Mouse (Mus musculus) ES-E14 (cell line): ENCODE measurements at regions not wholly inside any gene's neighbourhood (a gene's known extent, or its start where the extent isn't known, plus 50 kb on each side); places are given as distances from the start of the nearest gene placed in this dataset.

Source experiments
- DNase-seq: peaks from one replicate; pipeline ENCODE4 v3.0.0-alpha.2; 2013; ENCODE audit warnings: low read depth, low spot score
- H3K27ac ChIP-seq: 2 replicates; pipeline ENCODE4 v1.5.1; 2012; ENCODE audit warnings: low read depth, mild to moderate bottlenecking, low read length, moderate library complexity, mixed read lengths; ENCODE audit not compliant: poor library complexity, insufficient read depth, severe bottlenecking
- H3K36me3 ChIP-seq: 2 replicates; pipeline ENCODE4 v1.6.1; 2012; ENCODE audit warnings: mild to moderate bottlenecking, low read length, moderate library complexity, mixed read lengths; ENCODE audit not compliant: control insufficient read depth, poor library complexity, insufficient read depth, severe bottlenecking
- H3K4me1 ChIP-seq, 2 experiments: fragments of 150-350 bp in 1 of 2; sonication (generic) in 1 of 2; 2 replicates each; pipeline ENCODE4 v1.6.1; 2012; ENCODE audit warnings: low read length in 2 of 2, mild to moderate bottlenecking in 1 of 2, mixed read lengths in 1 of 2; ENCODE audit not compliant: control insufficient read depth in 2 of 2, insufficient read depth in 2 of 2, poor library complexity in 1 of 2
- H3K4me3 ChIP-seq, 2 experiments: fragments of 150-350 bp in 1 of 2; sonication (generic) in 1 of 2; 2 replicates each; pipeline ENCODE4 v1.5.1; 2012; ENCODE audit warnings: low read length in 2 of 2, low read depth in 1 of 2, mild to moderate bottlenecking in 1 of 2, mixed read lengths in 1 of 2; ENCODE audit not compliant: insufficient read depth in 1 of 2, poor library complexity in 1 of 2, severe bottlenecking in 1 of 2
- H3K9ac ChIP-seq: 2 replicates; pipeline ENCODE4 v1.6.1; 2012; ENCODE audit warnings: low read depth, mild to moderate bottlenecking, low read length, mixed read lengths; ENCODE audit not compliant: poor library complexity, insufficient read depth, severe bottlenecking
- H3K9me3 ChIP-seq: fragments of 150-350 bp; sonication (generic); 2 replicates; pipeline ENCODE4 v1.6.1; 2012; ENCODE audit warnings: low read depth, mild to moderate bottlenecking, low read length; ENCODE audit not compliant: control insufficient read depth, insufficient read depth
- CHD2 ChIP-seq: IDR thresholded peaks from 2 replicates; pipeline ENCODE4 v1.6.1; 2014; ENCODE audit warnings: mild to moderate bottlenecking, low read depth, low read length, inconsistent platforms
- HCFC1 ChIP-seq: IDR thresholded peaks from 2 replicates; pipeline ENCODE4 v1.6.1; 2012; ENCODE audit warnings: low read length, inconsistent platforms, borderline replicate concordance; ENCODE audit not compliant: insufficient read depth
- MAFK ChIP-seq: IDR thresholded peaks from 2 replicates; pipeline ENCODE4 v1.6.1; 2014; ENCODE audit warnings: mild to moderate bottlenecking, low read depth, low read length, inconsistent platforms; ENCODE audit not compliant: insufficient read depth
- ZC3H11A ChIP-seq: IDR thresholded peaks from 2 replicates; pipeline ENCODE4 v1.6.1; 2012; ENCODE audit warnings: low read depth, mild to moderate bottlenecking, inconsistent platforms, low read length, borderline replicate concordance
- ZNF384 ChIP-seq: IDR thresholded peaks from 2 replicates; pipeline ENCODE4 v1.6.1; 2012; ENCODE audit warnings: low read depth, low read length, inconsistent platforms
- in situ Hi-C, 2 experiments: fragments of 600-800 bp; cut with MboI; formaldehyde crosslinking; loops; one replicate each; pipeline ENCODE4 v1.15.1; 2025; ENCODE audit warnings: low sequenced_read_pairs in 2 of 2, inconsistent platforms in 1 of 2; ENCODE audit not compliant: unreplicated experiment in 2 of 2

DNA sequence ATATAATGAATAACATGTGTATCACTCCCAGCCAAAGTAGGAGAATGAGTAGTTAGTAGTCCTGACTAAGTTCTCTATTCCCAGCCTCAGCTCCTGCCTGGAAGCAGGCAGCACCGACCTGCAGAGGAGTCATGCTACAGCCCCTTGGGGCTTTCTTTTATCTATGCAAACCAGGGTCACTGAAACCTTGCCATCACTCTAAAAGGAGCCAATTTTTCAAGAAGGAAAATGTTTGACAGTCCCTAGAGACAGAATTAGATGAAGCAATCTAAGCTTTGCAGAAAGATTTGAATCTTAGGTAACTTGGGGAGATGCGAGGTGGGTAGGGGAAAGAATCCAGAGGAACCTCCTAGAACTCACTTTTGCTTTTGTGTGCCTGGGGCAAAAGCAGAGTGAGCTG is 103.5 kb upstream of the Sec61g start:
- TF ChIP-seq MAFK = no peak
- TF ChIP-seq HCFC1 = no peak
- TF ChIP-seq ZNF384 = no peak
- TF ChIP-seq CHD2 = no peak
- TF ChIP-seq ZC3H11A = no peak
- Histone ChIP-seq H3K4me3 (no peak overlapping the region), H3K9me3 (no peaks in the 10 kb centered on the region), H3K36me3 (no peaks in the 10 kb centered on the region), H3K9ac (no peak overlapping the region), H3K27ac (no peak overlapping the region), H3K4me1 (peaks cover 0 to 4% of the 10 kb centered on the region in 2 experiments; a peak in 2 of 4 replicates)
- in situ Hi-C loops = no loop called here
- no peak for DNase-seq

- Histone ChIP-seq H3K27ac (no peak overlapping the region), H3K9me3 (no peaks in the 10 kb centered on the region), H3K9ac (no peak overlapping the region), H3K36me3 (no peaks in the 10 kb centered on the region), H3K4me3 (no peak overlapping the region), H3K4me1 (peaks cover 0 to 4% of the 10 kb centered on the region in 2 experiments; a peak in 2 of 4 replicates)
- no peak for TF ChIP-seq ZNF384
- TF ChIP-seq HCFC1 = no peak
- DNase-seq = no peak
- in situ Hi-C loops = no loop called here
These were observed 104.2 kb upstream of the Sec61g start for GRCm38 (mm10) chr11:16612524-16612923.

- TF ChIP-seq ZNF384 (no peak), HCFC1 (no peak), MAFK (no peak)
- Histone ChIP-seq H3K36me3 (no peaks in the 10 kb centered on the region), H3K4me1 (no peaks in the 10 kb centered on the region), H3K9me3 (no peaks in the 10 kb centered on the region), H3K4me3 (no peak overlapping the region), H3K27ac (no peak overlapping the region), H3K9ac (no peak overlapping the region)
- in situ Hi-C loops = no loop called here
- DNase-seq = no peak
These were observed 111.5 kb upstream of the Sec61g start for GRCm38 (mm10) chr11:16619736-16620135.

- no peaks in the 10 kb centered on the region for H3K4me1 ChIP-seq
- in situ Hi-C loops = no loop called here
- no peak overlapping the region for H3K9ac ChIP-seq
- TF ChIP-seq HCFC1 (no peak), CHD2 (no peak), MAFK (no peak), ZNF384 (no peak), ZC3H11A (no peak)
- H3K27ac ChIP-seq = no peak overlapping the region
- no peaks in the 10 kb centered on the region for H3K9me3 ChIP-seq
- H3K36me3 ChIP-seq = no peaks in the 10 kb centered on the region
- DNase-seq = no peak
- H3K4me3 ChIP-seq = no peak overlapping the region
These were observed 115.4 kb upstream of the Sec61g start for GRCm38 (mm10) chr11:16623694-16624093.

DNA sequence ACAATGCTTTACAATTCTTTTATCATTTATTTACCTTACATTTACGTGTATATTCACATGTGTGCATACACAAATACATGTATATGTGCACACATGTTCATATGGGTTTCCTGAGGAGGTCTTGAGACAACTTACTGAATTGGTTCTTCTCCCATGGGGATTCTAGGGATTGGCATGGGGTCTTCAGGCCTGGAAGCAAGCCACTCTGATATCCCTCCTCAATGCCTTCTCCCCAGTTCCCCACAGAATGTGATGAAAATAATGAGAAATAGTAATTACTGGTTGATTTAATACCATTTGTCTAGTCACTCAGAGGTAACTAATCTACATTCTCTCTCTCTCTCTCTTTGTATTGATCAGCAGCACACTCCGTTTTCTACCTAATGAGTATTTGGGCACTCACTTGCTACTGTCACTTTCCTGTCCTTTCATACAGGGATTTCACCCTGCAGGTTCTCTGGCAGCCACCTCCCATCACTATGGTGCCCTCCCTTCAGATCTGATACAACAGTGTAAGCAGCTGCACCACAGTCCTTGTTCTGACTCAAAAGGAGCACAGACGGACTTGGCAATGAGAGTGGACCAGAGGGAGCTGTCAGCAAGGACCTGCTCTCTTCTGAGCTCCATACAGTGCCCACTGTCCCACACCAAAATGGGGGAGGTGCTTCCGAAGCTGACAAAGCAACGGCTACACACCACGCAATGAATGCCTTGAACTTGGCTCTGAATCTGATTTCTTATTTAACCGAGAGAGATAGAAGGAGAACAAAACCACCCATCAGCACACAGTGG is 119.2 kb upstream of the Sec61g start:
- Histone ChIP-seq H3K36me3 (no peaks in the 10 kb centered on the region), H3K9me3 (no peaks in the 10 kb centered on the region), H3K4me3 (no peak overlapping the region), H3K4me1 (no peaks in the 10 kb centered on the region), H3K9ac (no peak overlapping the region), H3K27ac (no peak overlapping the region)
- TF ChIP-seq CHD2 = no peak
- TF ChIP-seq ZNF384 = no peak
- no peak for TF ChIP-seq HCFC1
- no peak for TF ChIP-seq MAFK
- TF ChIP-seq ZC3H11A = no peak
- no peak for DNase-seq
- in situ Hi-C loops = no loop called here
